Mouse (Mus musculus) small intestine, adult 2 months (tissue): ENCODE measurements around the gene Bpnt1. TPM values are rescaled to one million over a fixed set of nuclear protein-coding genes. Genes with fewer than 3 reads are reported as not detected.
"Not testable (repeated sequence)": the region's sequence is repeated elsewhere in the genome, so short reads cannot be mapped to it uniquely, and the experiment has no call there.

Experiments used
- H3K27ac ChIP-seq: fragments of 200-500 bp; 2 replicates; pipeline ENCODE4 v1.5.1; 2012; ENCODE audit warnings: low read depth, low read length, control low read depth, inconsistent platforms; ENCODE audit not compliant: insufficient read depth
- H3K27me3 ChIP-seq: fragments of 200-500 bp; 2 replicates; pipeline ENCODE4 v1.6.1; 2012; ENCODE audit warnings: mild to moderate bottlenecking, moderate library complexity, low read length, inconsistent platforms; ENCODE audit not compliant: control insufficient read depth, insufficient read depth
- H3K36me3 ChIP-seq: fragments of 200-500 bp; 2 replicates; pipeline ENCODE4 v1.6.1; 2012; ENCODE audit warnings: mild to moderate bottlenecking, low read length, control low read depth, inconsistent platforms; ENCODE audit not compliant: control insufficient read depth, insufficient read depth
- H3K4me1 ChIP-seq: fragments of 200-500 bp; 2 replicates; pipeline ENCODE4 v1.6.1; 2012; ENCODE audit warnings: low read length, inconsistent platforms, mixed read lengths; ENCODE audit not compliant: control insufficient read depth, insufficient read depth, insufficient read length
- H3K4me3 ChIP-seq: fragments of 200-500 bp; 2 replicates; pipeline ENCODE4 v1.5.1; 2012; ENCODE audit warnings: low read depth, mild to moderate bottlenecking, control low read depth, inconsistent platforms, low read length, moderate library complexity
- CTCF ChIP-seq: fragments of 200-500 bp; IDR thresholded peaks from 2 replicates; pipeline ENCODE4 v1.5.1; 2012; ENCODE audit warnings: low read depth, mild to moderate bottlenecking, control low read depth, inconsistent platforms, low read length, moderate library complexity, mixed read lengths; ENCODE audit not compliant: insufficient replicate concordance, insufficient read length; ENCODE audit errors: extremely low read depth
- POLR2A ChIP-seq: fragments of 200-500 bp; IDR thresholded peaks from 2 replicates; pipeline ENCODE4 v1.6.1; 2012; ENCODE audit warnings: low read depth, mild to moderate bottlenecking, control low read depth, inconsistent platforms, low read length, moderate library complexity
- WGBS: fragments of 180-500 bp; shearing (Covaris S2); methylation state at CpG from one replicate; pipeline ENCODE4 v1.1.7; 2018; 5-methylcytosine and 5-hydroxymethylcytosine counted together
- polyA plus RNA-seq: library from polyadenylated mRNA; depleted of rRNA; stranded (reverse); fragments of >200 nt; gene quantifications from 2 replicates; pipeline ENCODE4 v1.2.3, GENCODE M21; 2012

Bpnt1 gene
- polyA plus RNA-seq, 1 experiment, result 340 TPM

DNA sequence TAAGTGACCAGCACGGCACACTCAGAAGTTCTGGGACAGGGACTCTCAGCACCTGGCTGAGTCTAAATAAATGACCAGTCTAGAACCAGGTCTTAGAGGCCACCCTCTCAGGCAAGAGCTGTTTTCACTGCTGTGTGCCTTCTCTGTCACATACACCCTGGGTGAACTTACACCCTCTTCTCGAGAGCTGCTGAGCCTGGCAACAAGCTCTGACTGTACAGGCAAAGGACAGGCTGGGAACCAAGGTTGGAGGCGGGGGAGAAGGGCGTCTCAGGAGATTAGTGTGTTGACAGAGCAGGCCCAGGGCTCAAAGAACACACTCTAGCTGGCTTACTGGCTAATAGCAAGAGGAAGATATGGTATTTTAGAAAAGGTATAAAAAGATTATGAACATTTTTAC, 23.0 kb upstream of the Bpnt1 start:
- no peak overlapping the region for H3K4me3 ChIP-seq
- peaks cover 22% of the 10 kb centered on the region for H3K4me1 ChIP-seq
- H3K27me3 ChIP-seq, result no peaks in the 10 kb centered on the region
- peak overlapping the region; percentile 100 for H3K27ac ChIP-seq
- TF ChIP-seq POLR2A (peak; percentile 69; the same call in 1 of the 2 replicates), CTCF (no peak)
- H3K36me3 ChIP-seq, result peaks cover 24% of the 10 kb centered on the region
- 34% methylated on average over 4 of the region's 4 CpGs for WGBS

DNA sequence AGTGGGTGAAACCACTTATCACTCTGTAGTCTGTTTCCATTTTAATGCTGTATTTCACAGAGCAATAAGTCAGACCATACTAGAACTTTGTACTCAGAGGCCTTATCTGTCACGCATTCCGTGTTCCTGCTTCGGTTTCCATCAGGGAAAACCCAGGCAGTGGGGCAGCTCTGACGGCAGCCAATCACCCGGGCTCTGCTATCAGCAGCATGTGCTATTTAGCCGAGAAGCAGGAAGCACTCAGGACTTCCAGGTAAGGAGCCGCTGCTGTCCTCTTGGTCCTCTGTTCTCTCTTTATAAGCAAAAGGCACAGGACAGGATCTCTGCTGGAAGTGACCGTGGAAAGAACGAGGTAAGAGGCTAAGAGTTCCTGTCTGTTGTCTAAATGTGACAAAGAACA, 20.0 kb upstream of the Bpnt1 start:
- 27% methylated on average over 9 of the region's 9 CpGs for WGBS
- Histone ChIP-seq H3K27me3 (no peaks in the 10 kb centered on the region), H3K36me3 (peaks cover 28% of the 10 kb centered on the region), H3K27ac (peak overlapping the region; percentile 100), H3K4me1 (peaks cover 16% of the 10 kb centered on the region), H3K4me3 (peak overlapping the region; percentile 80)
- TF ChIP-seq POLR2A (peak; percentile 97), CTCF (no peak)

DNA sequence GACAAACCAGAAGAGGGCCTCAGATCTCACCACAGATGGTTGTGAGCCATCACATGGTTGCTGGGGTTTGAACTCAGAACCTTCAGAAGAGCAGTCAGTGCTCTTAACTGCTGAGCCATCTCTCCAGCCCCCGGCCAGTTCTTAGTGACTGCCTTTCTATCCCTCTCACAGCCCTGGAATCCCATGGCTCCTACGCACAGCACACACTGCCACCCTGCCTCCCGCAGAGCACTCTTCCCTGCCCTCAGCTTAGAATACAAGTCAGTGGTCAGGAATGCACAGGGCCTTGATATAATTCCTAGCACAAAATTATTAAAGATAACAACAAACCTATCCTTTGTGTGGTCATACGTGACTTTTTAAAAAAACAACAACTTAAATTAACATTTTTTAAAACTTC, 17.4 kb upstream of the Bpnt1 start:
- 56% methylated on average over 4 of the region's 4 CpGs for WGBS
- H3K4me1 ChIP-seq, result peaks cover 8% of the 10 kb centered on the region
- H3K27me3 ChIP-seq, result no peaks in the 10 kb centered on the region
- no peak overlapping the region for H3K27ac ChIP-seq
- peaks cover 36% of the 10 kb centered on the region for H3K36me3 ChIP-seq
- TF ChIP-seq CTCF (no peak), POLR2A (peak; percentile 69)
- H3K4me3 ChIP-seq, result no peak overlapping the region

DNA sequence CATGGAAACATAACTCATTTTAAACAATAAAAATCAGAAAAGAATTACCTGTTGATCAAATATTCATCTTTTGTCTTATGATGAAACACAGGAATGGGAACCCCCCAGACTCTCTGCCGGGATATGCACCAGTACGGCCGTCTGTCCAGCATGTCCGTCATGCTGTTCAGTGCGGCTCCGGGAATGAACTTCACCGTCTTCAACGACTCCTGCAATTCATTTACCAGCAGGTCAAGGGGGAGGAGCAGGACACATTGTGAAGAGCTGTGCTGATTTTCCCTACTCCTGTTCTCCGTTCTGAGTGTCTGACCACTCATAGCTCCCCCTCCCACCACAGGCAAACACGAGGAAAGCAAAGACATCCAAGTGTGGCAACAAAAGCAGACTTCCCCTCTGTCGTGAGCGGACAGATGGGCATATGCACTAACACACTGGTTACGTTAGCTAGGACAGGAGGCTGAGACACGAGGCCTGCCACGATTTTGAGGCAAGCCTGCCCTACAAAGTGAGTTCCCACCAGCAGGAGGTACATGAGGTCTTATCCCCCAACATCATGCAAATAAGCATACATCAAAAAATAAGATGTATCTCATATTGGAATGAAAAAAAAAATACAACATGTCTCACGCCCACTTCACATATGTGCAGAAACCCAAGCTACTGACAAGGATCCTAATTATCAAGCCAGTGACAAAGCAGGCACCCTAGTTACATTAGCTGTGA, 15.9 kb upstream of the Bpnt1 start:
- TF ChIP-seq CTCF (no peak), POLR2A (no peak)
- Histone ChIP-seq H3K27me3 (no peaks in the 10 kb centered on the region), H3K4me3 (no peak overlapping the region), H3K36me3 (peaks cover 46% of the 10 kb centered on the region), H3K27ac (no peak overlapping the region), H3K4me1 (peaks cover 5% of the 10 kb centered on the region; the same call in 1 of the 2 replicates)
- 88% methylated on average over 16 of the region's 16 CpGs for WGBS

DNA sequence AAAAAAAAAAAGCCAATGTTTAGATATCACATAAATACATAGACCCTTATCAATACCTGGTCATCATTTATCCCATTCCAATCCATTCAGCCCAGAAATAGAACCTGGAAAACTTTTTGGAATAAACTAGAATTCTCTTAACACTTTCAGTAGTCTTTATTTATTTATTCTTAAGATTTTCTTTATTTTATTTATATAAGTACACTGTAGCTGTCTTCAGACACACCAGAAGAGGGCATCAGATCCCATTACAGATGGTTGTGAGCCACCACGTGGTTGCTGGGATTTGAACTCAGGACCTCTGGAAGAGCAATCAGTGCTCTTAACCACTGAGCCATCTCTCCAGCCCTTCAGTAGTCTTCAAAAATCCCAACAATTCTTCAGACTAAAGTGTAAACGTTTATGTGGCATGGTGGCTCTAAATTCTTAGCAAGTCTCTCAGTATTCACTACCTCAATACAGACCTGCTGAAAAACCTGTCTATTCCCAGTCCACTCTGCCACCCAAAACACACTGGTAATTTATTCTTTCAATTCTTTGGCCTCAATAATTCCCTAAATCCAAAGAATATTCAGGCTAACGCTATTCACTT, 4.1 kb upstream of the Bpnt1 start:
- H3K27me3 ChIP-seq, H3K4me3 ChIP-seq, H3K4me1 ChIP-seq, H3K27ac ChIP-seq: not testable (repeated sequence)
- peaks cover 37% of the 10 kb centered on the region for H3K36me3 ChIP-seq
- WGBS, result 31% methylated on average over 3 of the region's 3 CpGs

- Histone ChIP-seq H3K36me3 (peaks cover 26% of the 10 kb centered on the region), H3K4me1 (peaks cover 4% of the 10 kb centered on the region; the same call in 1 of the 2 replicates), H3K27me3 (no peaks in the 10 kb centered on the region), H3K27ac (peak within 1 kb of the TSS; percentile 73), H3K4me3 (peak within 1 kb of the TSS; percentile 77)
- WGBS, result under 1% methylated on average over 76 of the region's 76 CpGs
- peak; percentile 44; the same call in 1 of the 2 replicates for TF ChIP-seq POLR2A
- peak; percentile 23; the same call in 1 of the 2 replicates for TF ChIP-seq CTCF
Measured at GRCm38 (mm10) chr1:185328721-185329610, 3.0 kb upstream of the Bpnt1 start, which contains the start of gene Iars2. Iars2 (minus strand) TSS chr1:185329396.

- TF ChIP-seq POLR2A (no peak), CTCF (no peak)
- H3K4me3 ChIP-seq, result no peak overlapping the region
- no peak overlapping the region for H3K27ac ChIP-seq
- H3K27me3 ChIP-seq, result no peaks in the 10 kb centered on the region
- peaks cover 7% of the 10 kb centered on the region; the same call in 1 of the 2 replicates for H3K4me1 ChIP-seq
- 95% methylated on average over 8 of the region's 8 CpGs for WGBS
- H3K36me3 ChIP-seq, result peaks cover 25% of the 10 kb centered on the region
Measured at GRCm38 (mm10) chr1:185329851-185330250, 2.1 kb upstream of the Bpnt1 start.
